Mouse (Mus musculus) kidney, postnatal 25 days (tissue): ENCODE data around the gene Kctd10.

Source experiments
- DNase-seq, 2 experiments: peaks; one replicate each; pipeline ENCODE4 v3.0.0; 2021; ENCODE audit warnings: mixed read lengths in 2 of 2

The Kctd10 gene

DNA sequence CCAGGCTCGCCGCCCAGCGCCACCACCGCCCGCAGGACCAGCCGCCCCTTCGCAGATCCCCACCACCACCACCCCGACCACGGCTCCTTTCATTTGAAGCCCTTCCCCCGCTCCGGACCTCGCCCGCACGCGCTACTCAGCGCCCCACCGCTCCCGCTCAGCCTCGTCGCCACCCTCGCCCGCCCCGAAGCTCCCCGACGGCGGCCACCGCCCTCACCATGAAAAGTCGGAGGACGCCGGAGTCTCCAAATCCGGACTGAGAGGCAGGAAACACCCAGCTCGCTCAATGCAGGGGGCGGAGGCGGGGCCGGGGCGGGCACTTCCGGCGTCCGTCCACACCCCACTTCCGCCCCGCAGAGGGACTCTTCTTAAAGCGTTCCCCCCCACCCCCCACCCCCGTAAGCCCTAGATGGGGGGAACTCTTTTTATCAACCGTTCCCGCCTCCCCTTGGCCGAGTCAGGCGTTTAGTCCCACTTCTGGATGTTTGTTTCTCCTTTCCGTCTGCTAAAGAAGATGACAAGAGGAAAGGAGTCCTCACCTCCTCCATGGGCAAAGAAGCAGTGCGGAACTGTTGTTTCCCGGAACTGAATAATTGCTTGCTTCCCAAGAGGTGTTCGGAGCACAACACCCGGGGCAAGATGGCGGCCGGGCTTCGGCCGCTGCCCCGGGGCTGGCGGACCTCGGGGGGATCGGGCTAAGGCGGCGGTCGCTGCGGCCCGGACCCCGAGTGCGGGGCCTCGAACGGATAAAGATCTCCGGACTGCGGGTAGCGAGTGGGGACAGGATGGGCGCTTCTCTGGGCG is at the start of gene Kctd10, which contains the start of gene Ube3b:
Gene Kctd10 (minus strand): TSS at position 300 of the 804 bp plus-strand sequence.
Gene Ube3b (plus strand): TSS at position 399 of the 804 bp plus-strand sequence.
- DNase-seq = peak; percentile 86 to 92

DNA sequence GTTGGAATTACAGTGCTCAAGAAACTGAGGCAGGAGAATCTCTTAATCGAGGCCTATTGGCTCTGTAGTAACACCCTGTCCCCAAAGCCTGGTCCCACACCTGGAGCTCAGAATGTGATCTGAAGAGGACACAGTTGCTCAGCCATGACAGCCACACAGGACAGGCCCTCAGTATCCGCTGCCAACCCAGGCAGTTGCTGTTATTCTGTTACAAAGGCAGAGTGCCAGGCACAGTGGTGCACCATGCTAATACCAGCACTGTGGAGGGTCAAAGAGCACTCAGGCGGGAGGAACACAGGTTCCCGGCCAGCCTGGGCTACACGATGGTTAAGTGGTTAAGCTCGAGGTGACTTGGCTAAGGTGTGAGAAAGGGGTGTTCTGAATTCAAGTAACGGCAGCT is 49.5 kb upstream of the Kctd10 start:
- peak; percentile 45 to 72 for DNase-seq

DNA sequence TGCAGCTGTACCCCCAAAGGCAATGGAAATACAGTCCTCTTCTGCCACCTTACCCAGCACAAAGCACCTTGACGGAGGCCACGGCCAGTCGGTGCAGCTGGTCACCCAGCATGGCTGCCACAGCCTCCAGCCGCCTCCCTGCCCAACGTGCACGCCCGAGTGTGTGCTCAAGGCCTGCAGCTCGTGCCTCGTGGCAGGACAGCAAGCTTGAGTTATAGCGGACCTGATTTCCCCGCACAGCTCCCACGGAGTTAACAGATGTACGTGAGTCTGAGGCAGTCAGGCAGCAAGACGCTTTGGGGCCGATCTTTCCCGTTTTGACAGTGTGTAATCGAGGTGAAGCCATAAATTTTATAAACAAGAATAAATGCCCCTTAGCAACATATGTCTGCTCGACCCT is 48.3 kb upstream of the Kctd10 start:
- no peak for DNase-seq

DNA sequence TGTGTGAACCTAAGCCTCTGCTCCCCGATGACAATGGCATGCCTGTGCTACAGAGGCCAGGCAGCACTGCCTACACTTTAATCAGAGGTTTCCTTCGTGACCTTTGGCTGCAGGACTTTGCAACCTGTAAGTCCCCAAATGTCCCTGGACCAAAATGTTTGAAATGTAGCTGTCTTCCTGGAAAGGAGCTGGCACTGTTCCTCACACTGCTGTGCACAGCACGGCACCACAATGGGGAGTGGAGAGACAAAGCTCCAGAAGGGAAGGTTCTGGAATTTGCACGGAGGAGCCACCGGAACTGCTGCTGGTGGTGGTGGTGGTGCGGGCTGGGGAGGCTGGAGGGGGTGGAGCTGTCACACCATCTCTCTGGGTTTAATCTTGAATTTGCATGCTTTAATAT is 46.4 kb upstream of the Kctd10 start:
- no peak for DNase-seq

DNA sequence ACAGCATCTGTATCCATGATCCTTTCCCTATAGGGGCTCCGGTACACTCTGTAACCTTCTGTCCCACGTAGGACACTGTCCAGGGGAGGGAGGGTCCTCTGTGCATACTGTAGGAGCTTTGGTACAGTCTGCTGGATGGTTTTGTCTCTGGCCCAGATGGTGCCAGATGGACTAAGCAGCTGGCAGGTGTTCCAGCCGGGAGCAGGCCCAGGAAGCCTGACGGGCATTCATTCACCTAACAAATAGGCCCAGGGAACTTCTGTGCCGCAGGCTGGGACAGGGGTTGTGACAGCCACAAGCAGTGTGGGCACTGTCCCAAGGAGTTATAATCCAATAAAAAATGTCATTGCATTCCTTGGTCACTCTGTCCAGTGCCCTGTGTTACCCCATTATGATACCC is 43.7 kb upstream of the Kctd10 start:
- no peak for DNase-seq

DNA sequence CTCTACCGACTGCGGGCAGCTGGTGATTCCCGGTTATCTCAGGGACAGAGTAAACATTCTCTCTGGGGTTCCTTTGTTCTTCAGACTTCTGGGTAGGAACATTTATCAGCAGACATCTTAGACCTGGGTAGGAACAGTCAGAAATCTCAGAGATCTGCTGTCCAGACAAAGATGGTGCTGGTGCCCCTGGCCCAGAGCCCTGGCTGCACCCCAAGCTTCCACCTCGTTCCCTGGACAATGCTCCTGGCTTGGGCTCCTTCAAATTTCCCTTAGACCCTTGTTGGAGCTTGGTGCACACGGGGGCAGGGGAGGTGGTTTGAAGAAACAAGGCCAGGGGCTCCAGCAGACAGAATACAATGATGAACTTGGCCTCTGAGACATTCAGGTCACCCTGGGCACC is 42.3 kb upstream of the Kctd10 start:
- no peak for DNase-seq

DNA sequence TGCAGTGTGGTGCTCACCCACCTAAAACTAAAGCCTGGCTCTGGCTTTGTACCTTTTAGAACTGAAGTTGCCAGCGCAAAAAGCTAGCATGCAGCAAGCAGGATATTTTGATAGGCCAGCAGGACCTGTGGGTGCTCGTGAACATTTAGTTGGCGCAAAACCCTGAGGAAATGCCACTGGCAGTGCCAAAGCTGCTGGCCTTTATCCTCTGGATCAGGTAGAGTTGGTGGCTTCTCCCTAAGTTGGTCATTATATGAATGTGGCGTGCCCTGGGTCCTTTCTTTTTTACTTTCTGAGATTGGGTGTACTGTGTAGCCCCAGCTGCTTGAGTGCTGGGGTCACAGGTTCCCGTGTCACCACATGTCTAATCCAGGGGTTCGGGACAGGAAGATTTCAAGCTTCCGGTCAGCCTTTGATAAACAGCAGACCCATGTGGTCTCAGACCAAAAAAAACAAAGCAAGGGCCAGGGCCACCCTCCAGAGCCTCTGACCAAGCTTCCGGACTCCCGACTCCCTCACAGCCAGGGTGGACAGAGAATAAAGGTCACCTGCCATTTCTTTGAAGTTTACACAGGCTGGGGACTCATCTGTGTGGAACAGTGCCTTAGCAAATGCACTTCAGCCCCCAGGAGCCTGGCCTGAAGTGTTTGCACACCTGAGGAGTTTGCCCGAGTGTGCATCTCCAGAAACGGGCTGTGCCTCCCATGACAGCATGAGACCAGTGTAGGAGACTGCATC is 41.4 kb upstream of the Kctd10 start:
- DNase-seq = peak; percentile 15 to 60

- DNase-seq = no peak
Observed at GRCm38 (mm10) chr5:114418541-114418940, 38.2 kb upstream of the Kctd10 start.

DNA sequence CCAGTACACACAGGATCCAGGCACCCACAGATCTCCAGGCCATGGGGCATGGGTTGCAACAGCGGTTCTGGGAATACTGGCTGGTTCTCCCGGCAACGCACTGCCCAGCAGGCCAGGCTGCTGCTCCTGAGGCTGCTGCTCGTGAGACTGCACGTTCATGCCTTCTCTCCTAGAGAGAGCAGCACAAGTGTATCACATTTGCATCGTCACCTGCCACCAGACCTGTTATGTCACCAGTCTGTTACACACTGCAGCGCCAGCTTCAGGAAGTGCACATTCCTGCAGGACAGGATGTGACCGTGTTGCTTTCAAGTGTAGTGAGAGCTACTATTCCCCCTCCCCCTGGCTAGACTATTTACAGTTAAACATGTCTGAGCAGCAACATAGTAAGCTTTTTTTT is 36.5 kb upstream of the Kctd10 start:
- DNase-seq = no peak

DNA sequence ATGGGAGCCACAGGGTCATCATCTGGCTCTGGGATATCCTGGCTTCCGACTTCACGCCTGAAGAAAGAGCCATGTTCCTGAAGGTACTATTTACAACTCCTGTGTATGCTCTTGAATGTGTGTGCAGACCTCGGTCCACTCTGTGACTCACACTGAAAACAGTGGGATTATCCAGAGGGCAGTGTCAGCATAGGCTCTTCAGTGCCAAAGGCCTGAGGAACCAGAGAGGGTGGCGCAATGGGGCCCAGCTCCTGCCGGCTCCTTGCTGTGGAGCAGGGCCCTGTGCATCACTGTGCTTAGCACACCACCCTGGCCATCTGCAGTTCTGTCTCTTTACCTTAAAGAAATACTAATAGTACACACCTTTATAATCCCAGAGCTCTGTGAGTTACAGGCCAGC is 35.3 kb upstream of the Kctd10 start:
- DNase-seq = no peak

- DNase-seq = peak; percentile 65 to 87
Observed at GRCm38 (mm10) chr5:114413067-114413735, 32.9 kb upstream of the Kctd10 start.

DNA sequence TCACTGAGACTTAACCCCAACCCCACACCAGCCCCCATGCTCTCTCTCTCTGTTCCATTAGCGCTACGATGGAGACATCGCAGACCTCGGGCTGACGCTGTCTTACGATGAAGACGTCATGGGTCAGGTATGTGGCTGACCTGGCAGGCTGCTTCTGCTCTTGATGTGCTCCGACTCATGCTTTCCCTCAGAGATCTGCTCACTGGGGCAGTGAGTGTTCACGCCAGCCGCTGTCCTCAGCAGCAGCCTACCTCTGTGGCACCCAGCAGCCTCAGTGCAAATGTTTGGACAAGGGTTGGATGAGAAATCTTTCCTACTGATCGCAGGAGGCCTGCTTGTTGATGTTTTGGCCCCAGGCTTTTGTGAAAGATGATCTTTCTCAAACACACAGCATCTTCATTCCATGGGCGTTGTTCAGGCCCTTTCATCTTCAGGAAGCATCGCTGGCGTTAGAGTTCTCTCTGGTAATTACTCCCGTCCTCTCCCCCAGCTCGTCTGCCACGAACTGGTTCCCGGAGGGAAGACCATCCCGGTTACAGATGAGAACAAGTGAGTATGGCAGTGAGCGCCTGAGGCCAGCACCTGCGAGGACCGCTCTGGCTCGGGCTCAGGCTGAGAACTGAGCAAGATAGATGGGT is 32.2 kb upstream of the Kctd10 start:
- DNase-seq = no peak

GRCm38 (mm10) chr5:114410429-114410828 is 30.1 kb upstream of the Kctd10 start:
- no peak for DNase-seq

GRCm38 (mm10) chr5:114408846-114409245 is 28.5 kb upstream of the Kctd10 start:
- no peak for DNase-seq

- DNase-seq = no peak
Observed at GRCm38 (mm10) chr5:114407810-114408209, 27.5 kb upstream of the Kctd10 start.

GRCm38 (mm10) chr5:114407269-114407668 is 27.0 kb upstream of the Kctd10 start:
- no peak for DNase-seq

DNA sequence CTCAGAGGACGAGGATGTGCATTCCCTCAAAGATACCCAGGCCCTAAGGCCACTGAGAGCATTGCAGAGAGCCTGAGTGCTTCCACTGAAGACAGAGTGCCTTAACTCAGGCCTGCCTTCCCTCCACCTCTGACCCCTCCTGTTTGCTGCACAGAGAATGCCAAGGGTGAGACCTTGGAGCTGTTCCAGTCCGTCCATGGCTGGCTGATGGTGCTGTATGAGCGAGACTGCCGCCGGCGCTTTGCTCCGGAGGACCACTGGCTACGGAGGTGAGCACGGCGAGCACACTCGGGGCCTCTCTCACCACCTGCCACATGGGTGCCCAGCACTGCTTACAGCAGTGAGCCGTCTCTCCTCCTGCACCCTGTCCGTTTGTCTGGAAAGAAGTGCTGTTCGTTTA is 26.3 kb upstream of the Kctd10 start:
- DNase-seq = no peak

DNA sequence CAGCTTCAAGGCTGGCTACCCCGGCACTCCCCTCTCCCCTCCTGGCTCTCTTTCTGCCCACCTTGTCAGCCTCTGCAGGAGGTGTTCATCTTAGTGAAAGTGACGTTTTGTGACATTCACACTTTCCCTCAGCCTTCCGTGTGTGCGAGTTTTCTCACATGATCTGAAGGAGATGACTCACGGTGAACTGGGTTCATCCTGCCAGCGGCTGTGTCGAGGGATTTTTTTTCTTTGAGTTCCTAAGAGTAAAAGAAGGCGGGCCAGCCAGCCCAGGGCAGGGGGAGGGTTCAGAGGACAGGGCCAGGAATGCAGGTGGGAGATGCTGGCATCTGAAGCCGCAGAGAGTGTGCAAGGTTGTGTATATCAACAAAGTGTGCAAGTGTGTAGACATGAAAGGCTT is 12.9 kb upstream of the Kctd10 start:
- no peak for DNase-seq

DNA sequence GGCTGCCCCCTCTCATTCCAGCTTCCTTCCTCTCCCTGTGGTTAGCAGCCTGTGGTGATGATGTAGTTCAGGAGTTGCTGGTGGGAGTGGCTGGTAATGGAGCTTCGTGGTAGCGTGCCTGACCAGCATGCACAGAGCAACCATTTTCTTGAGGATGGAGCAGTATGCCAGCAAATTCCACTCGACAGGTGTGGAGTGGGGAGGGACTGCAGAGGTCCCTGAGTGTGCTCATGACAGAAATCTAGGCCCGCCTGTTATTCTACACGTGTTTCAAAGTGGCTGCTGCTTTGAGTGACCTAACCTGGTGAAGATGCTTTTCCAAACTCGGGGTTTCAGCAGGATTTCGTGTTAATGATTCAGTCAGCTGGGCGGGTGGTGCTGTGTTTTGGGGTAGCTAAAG is 4.1 kb upstream of the Kctd10 start:
- no peak for DNase-seq

GRCm38 (mm10) chr5:114383184-114383904 is 3.0 kb upstream of the Kctd10 start:
- peak in 1 of 2 experiments; percentile 72 for DNase-seq

DNA sequence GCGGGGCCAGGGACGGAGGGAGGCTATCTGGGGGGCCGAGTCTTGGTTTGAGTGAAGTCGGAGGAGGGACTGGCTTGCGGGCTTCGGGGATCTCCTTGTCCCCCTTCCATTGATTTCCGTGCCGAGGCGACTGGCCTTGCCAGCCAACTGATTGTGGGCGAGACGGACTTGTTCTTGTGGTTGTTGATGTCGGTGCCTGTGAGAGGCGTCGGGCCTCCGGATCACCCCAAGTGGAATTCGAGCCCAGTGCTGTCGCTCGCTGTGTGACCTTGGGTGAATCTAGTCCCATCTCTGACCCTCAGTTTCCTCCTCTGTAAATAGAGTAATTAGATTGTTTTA is 674 bp upstream of the Kctd10 start:
- DNase-seq = peak in 1 of 2 experiments; percentile 27

- no peak for DNase-seq
Observed at GRCm38 (mm10) chr5:114379763-114380162, 545 bp downstream of the Kctd10 start.

GRCm38 (mm10) chr5:114378936-114379335 is 1.4 kb downstream of the Kctd10 start:
- no peak for DNase-seq
